Mouse (Mus musculus) kidney, adult 2 months (tissue): ENCODE results near the gene Tmem131.

Experiments
- CTCF ChIP-seq: fragments of 200-500 bp; conservative IDR thresholded peaks from 2 replicates; pipeline ENCODE4 v1.5.1; 2011; ENCODE audit warnings: low read depth, mild to moderate bottlenecking, control low read depth, low read length, moderate library complexity, mixed read lengths; ENCODE audit not compliant: insufficient read depth, insufficient read length
- POLR2A ChIP-seq: fragments of 200-500 bp; IDR thresholded peaks from one replicate; pipeline ENCODE4 v1.6.1; 2011; ENCODE audit warnings: low read depth, low read length, control low read depth

- TF ChIP-seq CTCF = no peak
- no peak for TF ChIP-seq POLR2A
Measured at GRCm38 (mm10) chr1:36987172-36988148, 44.0 kb upstream of the Tmem131 start.
